Mouse (Mus musculus) layer of hippocampus, adult 6 months (tissue): ENCODE results near the gene Card10. TPM values are rescaled to one million over a fixed set of nuclear protein-coding genes. Genes with fewer than 3 reads are reported as not detected.

Source experiments
- long read RNA-seq, 2 experiments: library from polyadenylated mRNA; unstranded; transcript quantifications; one replicate each; pipeline ENCODE4 v2.0.0; 2019 to 2020
- polyA plus RNA-seq: library from polyadenylated mRNA; unstranded; fragments of <200 nt; fragmentation: Nextera tagmentation; gene quantifications from 2 replicates; pipeline ENCODE4 v1.2.3, GENCODE M21; 2021

The Card10 gene
- polyA plus RNA-seq: 0.82 and 0.97 TPM in 2 replicates
- long read RNA-seq, experiment 1, partial matches to known transcripts: 2 of 2 reads
- long read RNA-seq, experiment 1, other reads (novel, unspliced or antisense): 0 of 2 reads
- long read RNA-seq, experiment 2, full-length matches to known transcripts: 2 of 9 reads
- long read RNA-seq, experiment 2, partial matches to known transcripts: 6 of 9 reads
- long read RNA-seq, experiment 2, other reads (novel, unspliced or antisense): 1 of 9 reads

GRCm38 (mm10) chr15:78802776-78803391 is at the start of gene Card10:
Gene Card10, minus strand, starts transcription at chr15:78803042.

DNA sequence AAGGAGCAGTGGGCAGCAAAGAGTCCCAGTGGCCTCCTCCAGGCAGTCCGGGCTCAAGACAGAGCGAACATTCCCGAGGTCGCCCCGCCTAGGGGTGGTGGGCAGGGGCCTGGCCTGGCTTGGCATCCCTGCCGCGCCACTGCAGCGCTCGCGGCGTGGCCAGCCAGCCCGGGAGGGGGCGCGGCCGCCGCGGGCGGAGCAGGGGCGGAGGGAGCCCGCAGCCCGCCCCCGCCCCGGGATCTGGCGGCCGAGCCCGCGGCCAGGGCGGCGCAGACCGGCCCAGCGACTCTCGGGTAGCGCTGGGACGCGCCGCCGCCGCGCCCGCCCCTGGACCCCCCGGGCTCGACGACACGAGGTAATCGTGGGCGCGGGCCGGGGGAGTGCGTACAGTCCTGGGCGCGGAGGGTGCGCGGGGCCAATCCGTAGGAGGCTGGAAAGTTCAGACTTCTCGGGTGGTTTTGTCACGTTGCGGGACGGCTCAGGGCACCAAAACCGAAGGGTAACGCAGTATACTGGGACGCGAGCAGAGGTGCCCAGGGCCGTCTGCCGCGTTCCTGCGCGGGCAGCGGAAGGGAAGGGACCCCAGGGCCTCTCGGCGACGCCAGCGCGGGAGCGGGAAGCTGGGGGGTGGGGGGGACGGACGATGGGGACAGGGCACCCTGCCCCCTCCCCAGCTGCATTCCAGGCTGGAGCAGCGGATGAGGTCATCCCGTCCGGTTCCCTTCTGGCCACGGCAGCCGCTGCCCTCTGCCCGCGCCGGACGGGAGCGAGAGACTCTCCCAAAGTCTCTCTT is 39.7 kb upstream of the Card10 start, which contains the start of gene Cdc42ep1:
TSS of gene Cdc42ep1 (plus strand) at position 254 of the 793 bp plus-strand sequence.

GRCm38 (mm10) chr15:78773290-78773729 is 29.5 kb downstream of the Card10 start, which contains the start of gene Mfng:
Gene Mfng, minus strand, starts transcription at chr15:78773475.

Other genes with a start within 250 kb of the Card10 start
- 9.5 and 12.2 TPM in 2 replicates for gene Rac2, start 230.3 kb downstream of the Card10 start, polyA plus RNA-seq
- gene Cyth4, start 206.0 kb downstream of the Card10 start, polyA plus RNA-seq: 4.9 and 6.6 TPM in 2 replicates
- 11.8 and 14.8 TPM in 2 replicates for gene Elfn2, start 84.3 kb downstream of the Card10 start, polyA plus RNA-seq
- 2.3 and 2.4 TPM in 2 replicates for gene Mfng, start 29.6 kb downstream of the Card10 start, polyA plus RNA-seq
- gene Cdc42ep1, start 39.6 kb upstream of the Card10 start, polyA plus RNA-seq: 21.1 and 33.4 TPM in 2 replicates
- 0.28 and 0.63 TPM in 2 replicates for gene Lgals2, start 52.5 kb upstream of the Card10 start, polyA plus RNA-seq
- gene Gga1, start 74.1 kb upstream of the Card10 start, polyA plus RNA-seq: 6.6 and 7.5 TPM in 2 replicates
- 0.13 and 0.19 TPM in 2 replicates for gene Gm49510, start 96.6 kb upstream of the Card10 start, polyA plus RNA-seq
- 2.8 and 4.3 TPM in 2 replicates for gene Sh3bp1, start 96.7 kb upstream of the Card10 start, polyA plus RNA-seq
- 117 and 170 TPM in 2 replicates for gene Pdxp, start 110.9 kb upstream of the Card10 start, polyA plus RNA-seq
- 98.4 and 125 TPM in 2 replicates for gene Lgals1, start 123.7 kb upstream of the Card10 start, polyA plus RNA-seq
- gene Nol12, start 131.9 kb upstream of the Card10 start, polyA plus RNA-seq: 43.1 and 48.4 TPM in 2 replicates
- 4.4 and 5.7 TPM in 2 replicates for gene Triobp, start 144.7 kb upstream of the Card10 start, polyA plus RNA-seq
- 65.5 and 70.9 TPM in 2 replicates for gene H1f0, start 225.4 kb upstream of the Card10 start, polyA plus RNA-seq
- 0.23 TPM in 2 replicates for gene Galr3, start 238.8 kb upstream of the Card10 start, polyA plus RNA-seq